Mouse (Mus musculus): Measurements from ENCODE around the gene Tjap1.
A peak's percentile ranks its signal among the peaks of the same experiment; 100 is the strongest.

Tjap1 gene

DNA sequence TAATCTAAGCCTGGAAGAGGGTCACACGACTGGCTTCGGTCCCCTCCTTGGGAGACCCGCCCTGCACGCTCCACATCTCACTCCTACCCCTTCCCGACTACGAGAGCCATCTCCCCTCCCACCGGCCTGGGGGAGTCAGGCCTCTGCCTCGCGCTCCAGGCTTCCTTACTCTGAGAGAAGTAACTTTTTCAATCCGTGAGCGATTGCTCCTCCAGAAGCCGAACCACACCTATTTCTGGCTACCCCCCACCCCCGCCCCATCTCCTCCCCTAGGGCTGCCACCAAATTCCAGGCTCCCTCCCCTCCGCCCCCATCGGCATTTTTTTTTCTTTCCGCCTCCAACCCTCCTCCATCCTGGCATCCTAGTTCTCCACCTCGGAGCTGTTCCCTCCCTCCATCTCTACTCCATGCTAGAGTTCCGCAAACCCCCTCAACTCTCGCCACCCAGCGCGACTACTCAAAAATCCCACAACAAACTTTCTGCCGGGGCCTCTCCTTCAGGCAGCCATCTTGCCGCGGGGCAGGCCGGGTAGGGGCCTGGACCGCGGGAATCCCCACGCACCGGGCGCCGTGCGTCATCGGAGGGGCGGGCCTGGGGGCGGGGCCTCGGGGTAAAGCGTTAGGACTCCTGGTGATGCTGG, at the start of gene Tjap1:
TSS of gene Tjap1 (minus strand) at position 544 of the 641 bp plus-strand sequence.
- no peak for DNase-seq (ENCODE audit: low read depth, low spot score)

GRCm38 (mm10) chr17:46328723-46329122, 45.9 kb upstream of the Tjap1 start:
- no peak for DNase-seq (ENCODE audit: low read depth, low spot score)

DNA sequence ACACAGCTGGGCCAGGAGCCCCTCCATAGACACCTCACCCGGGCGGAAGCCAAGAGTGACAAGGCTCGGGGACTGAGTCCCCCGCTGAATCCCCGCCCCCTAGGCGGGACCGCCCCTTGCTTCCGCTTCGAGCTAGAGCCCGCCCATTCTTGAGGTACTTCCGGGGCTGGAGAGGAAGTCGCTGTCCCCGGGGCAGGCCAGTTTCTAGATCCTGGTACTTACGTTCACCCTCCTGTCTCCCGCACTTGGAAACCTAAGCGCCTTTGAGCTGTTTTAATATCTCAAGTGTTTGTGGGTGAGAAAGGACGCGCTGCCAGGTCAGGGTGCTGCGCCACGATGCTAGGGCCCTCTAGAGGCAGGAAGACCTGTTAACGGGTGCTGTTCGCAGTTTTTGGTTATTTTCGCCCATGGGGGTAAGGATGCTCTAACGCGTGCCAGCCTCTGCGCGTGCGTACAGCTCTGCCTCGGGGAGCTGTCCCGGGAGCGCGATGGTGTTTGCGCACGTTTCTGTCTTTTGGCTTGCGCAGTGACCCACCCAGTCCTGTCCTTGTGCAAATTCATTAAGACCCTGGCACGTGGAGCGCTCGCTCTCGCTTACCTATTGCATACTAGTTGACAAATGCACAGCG, 45.2 kb upstream of the Tjap1 start, which contains the start of gene Abcc10:
TSS of gene Abcc10 (minus strand) at position 447 of the 629 bp plus-strand sequence.
- peak; percentile 98 for DNase-seq (ENCODE audit: low read depth, low spot score)

- no peak for DNase-seq (ENCODE audit: low read depth, low spot score)
These were observed 44.6 kb upstream of the Tjap1 start for GRCm38 (mm10) chr17:46327413-46327905.

DNA sequence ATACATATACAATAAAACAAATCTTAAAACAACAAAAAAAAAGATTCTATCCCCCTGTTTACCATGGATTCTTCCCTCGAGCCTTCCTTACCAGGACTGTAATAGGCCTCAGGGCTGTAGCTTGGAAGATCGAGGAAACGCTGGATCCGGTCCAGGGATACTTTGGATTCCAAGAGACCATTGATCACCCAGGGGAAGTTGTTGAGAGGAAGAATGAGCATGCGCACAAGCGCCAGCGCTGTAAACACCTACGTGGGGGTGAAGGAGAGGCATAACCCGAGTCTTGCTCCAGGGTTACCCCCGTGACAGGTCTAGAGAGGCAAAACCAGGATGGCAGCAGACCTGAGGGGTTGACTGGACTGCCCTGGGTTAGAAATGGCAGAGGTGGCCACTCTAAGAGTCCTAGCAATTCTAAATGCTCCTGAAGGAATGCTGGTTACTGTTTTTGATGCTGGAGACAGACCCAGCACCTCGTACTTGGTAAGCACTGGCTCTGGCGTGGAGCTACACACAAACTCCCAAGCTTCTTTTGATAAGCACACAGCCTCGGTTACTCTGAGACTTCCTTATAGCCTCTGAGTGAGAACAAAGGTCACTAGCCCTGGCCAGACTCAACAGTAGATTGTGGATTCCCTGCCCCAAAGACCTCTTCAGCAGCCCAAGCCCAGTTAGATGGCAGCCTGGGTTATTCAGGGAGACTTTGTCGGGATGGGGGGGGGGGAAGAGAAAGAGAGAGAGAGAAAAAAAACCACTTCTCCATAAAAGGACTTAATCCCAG, 39.4 kb upstream of the Tjap1 start:
- no peak for DNase-seq (ENCODE audit: low read depth, low spot score)

DNA sequence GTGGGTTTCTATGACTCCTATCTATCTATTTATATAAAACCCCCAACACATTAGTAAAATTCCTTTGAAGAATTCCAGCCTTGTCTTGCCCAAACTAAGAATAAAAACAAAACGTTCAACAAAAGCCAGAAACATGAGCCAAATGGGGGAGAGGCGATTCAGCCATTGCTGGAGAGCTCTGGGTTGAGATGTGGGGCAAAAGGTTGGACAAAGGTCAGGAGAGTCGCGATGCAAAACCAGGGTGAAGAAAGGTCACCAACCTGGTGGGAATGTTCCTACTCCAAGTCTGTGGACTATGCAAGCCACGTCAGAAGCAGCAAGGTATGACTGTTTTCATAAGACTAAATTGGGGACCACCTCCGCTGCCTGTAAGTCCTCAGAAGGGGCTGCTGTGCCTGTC, 37.7 kb upstream of the Tjap1 start:
- no peak for DNase-seq (ENCODE audit: low read depth, low spot score)

- no peak for DNase-seq (ENCODE audit: low read depth, low spot score)
These were observed 33.0 kb upstream of the Tjap1 start for GRCm38 (mm10) chr17:46315813-46316212.

DNA sequence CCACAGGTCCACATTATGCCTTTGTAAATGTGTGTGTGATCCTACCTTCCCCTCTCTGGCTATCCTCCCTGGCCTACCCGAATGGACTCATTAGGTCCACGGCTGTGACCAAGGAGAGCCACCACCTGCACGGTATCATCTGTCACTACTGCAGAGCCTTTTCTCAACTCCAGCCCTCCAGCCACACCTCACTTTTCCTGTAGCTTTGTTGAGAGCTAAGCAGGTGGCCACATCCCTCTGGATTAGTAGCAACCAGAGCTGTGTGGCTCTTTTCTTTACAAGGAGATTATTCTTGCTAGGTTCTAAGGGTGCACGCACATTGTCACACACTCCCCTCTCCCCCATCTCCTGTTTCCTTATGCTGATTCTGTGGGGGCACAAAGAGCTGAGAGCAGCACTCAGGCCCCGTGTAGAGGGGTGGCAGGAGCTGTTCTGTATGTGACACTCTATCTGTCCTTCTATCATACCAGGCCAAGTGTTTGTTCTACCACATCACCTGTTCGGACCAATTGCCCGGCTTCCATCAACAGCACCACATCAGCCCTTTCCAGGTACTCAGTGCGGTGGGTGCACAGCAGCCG, 30.4 kb upstream of the Tjap1 start:
- DNase-seq (ENCODE audit: low read depth, low spot score) = no peak

DNA sequence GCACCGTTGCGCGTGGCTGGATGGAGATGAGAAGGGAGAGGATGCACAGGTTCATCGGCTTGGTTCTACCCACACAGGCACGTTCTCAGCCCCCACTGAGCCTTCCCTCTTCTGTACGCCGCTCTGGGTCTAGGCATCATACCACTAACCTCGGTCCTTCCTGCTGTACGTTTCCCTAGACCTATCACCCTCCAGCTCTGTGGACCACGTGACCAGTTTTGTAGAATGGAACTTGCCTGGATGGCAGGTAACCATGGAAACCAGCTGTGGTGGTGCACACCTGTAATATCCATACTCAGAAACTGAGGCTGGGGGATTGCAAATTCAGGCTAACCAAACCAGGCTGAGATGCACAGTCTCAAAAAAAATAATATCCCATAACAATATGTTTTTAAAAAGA, 27.7 kb upstream of the Tjap1 start:
- no peak for DNase-seq (ENCODE audit: low read depth, low spot score)

- no peak for DNase-seq (ENCODE audit: low read depth, low spot score)
These were observed 27.0 kb upstream of the Tjap1 start for GRCm38 (mm10) chr17:46309835-46310234.

- DNase-seq (ENCODE audit: low read depth, low spot score) = no peak
These were observed 24.1 kb upstream of the Tjap1 start for GRCm38 (mm10) chr17:46306956-46307355.

- no peak for DNase-seq (ENCODE audit: low read depth, low spot score)
These were observed 21.4 kb upstream of the Tjap1 start for GRCm38 (mm10) chr17:46304184-46304583.

DNA sequence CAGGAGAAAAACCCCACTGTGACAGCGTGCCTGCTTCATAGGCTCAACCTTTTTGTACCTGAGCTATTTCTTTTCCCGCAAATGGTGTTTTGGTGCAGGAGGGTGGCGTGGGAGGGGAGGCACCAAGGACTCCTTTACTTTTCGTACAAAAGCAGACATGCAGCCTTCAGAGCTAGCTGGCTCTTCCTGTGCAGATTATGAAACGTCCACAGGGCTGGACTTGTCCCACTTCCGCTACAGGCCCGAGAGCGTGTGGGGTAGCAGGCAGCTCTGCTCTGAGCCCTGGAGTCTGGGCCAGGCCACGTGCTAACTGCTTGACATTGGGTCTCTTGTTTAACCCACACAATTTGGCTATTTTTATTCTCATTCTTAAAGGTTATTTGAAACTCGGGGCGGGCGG, 19.1 kb upstream of the Tjap1 start:
- no peak for DNase-seq (ENCODE audit: low read depth, low spot score)

GRCm38 (mm10) chr17:46298220-46298913, 15.5 kb upstream of the Tjap1 start:
- DNase-seq (ENCODE audit: low read depth, low spot score) = no peak

GRCm38 (mm10) chr17:46297364-46298219, 14.8 kb upstream of the Tjap1 start, which contains the start of gene Dlk2:
Gene Dlk2, plus strand, starts transcription at chr17:46297421.
- peak; percentile 66 for DNase-seq (ENCODE audit: low read depth, low spot score)

DNA sequence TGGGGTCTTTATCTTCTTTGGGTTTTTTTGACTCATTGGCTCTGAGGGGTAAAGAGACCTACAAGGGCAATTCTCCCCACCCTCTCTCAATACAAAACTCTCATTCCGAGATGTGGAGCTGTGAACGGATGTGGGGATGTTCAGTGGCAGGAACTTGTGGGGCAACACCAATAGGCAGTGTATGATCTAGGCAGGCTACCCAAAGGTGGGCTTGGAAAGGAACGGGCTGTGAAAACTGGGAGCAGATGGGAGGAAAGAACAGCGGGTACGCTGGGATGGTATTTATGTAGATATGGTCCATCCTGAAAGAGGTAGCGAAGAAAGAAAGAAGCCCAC, 14.2 kb upstream of the Tjap1 start:
- no peak for DNase-seq (ENCODE audit: low read depth, low spot score)

- no peak for DNase-seq (ENCODE audit: low read depth, low spot score)
These were observed 13.8 kb upstream of the Tjap1 start for GRCm38 (mm10) chr17:46296601-46297000.

- DNase-seq (ENCODE audit: low read depth, low spot score) = no peak
These were observed 4.9 kb upstream of the Tjap1 start for GRCm38 (mm10) chr17:46287678-46288095.

GRCm38 (mm10) chr17:46285407-46285806, 2.6 kb upstream of the Tjap1 start:
- no peak for DNase-seq (ENCODE audit: low read depth, low spot score)

GRCm38 (mm10) chr17:46284653-46285052, 1.8 kb upstream of the Tjap1 start:
- DNase-seq (ENCODE audit: low read depth, low spot score) = no peak

DNA sequence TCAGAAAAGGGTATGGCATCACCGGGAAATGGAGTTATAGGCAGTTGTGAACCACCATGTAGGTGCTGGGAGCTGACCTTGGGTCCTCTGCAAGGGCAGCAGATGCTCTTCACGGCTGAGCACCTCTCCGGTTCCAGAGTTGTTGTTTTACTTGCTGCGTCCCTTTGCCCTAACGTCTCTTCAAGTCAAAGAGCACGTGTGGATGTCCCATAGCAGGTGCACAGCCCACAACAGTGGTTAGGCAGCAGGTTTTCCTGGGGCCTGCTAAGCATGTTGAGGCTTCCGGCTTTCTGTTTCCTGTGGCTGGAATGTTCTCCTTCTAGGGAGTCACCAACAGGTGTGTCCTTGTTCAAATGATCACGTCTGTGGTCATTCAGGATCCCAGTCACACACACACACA, 1.1 kb upstream of the Tjap1 start:
- no peak for DNase-seq (ENCODE audit: low read depth, low spot score)

All from telencephalon, adult 2 months (tissue).